Mouse (Mus musculus) embryonic facial prominence, embryonic 12.5 days (tissue): ENCODE measurements around the gene Kctd13. TPM values are rescaled to one million over a fixed set of nuclear protein-coding genes. Genes with fewer than 3 reads are reported as not detected.
A peak's percentile ranks its signal among the peaks of the same experiment; 100 is the strongest.

Source experiments
- ATAC-seq: fragments of 200-750 bp; cut with Nextera tagmentation; 2 replicates; pipeline ENCODE4 v1.8.0; 2017; ENCODE audit not compliant: insufficient number of reproducible peaks, insufficient read depth, low FRiP score, low TSS enrichment
- H3K27ac ChIP-seq: fragments of 300-500 bp; sonication (generic); 2 replicates; pipeline ENCODE4 v1.5.1; 2016; ENCODE audit warnings: mild to moderate bottlenecking
- H3K27me3 ChIP-seq: fragments of 300-500 bp; sonication (generic); 2 replicates; pipeline ENCODE4 v1.6.1; 2016; ENCODE audit warnings: mild to moderate bottlenecking, moderate library complexity
- H3K36me3 ChIP-seq: fragments of 300-500 bp; sonication (generic); 2 replicates; pipeline ENCODE4 v1.6.1; 2016; ENCODE audit warnings: mild to moderate bottlenecking
- H3K4me1 ChIP-seq: fragments of 300-500 bp; sonication (generic); 2 replicates; pipeline ENCODE4 v1.6.1; 2016
- H3K4me2 ChIP-seq: fragments of 300-500 bp; sonication (generic); replicated peaks from 2 replicates; pipeline ENCODE4 v1.6.1; 2016; ENCODE audit warnings: mild to moderate bottlenecking, moderate library complexity
- H3K4me3 ChIP-seq: fragments of 300-500 bp; sonication (generic); 2 replicates; pipeline ENCODE4 v1.5.1; 2016; ENCODE audit warnings: mild to moderate bottlenecking
- H3K9ac ChIP-seq: fragments of 300-500 bp; sonication (generic); 2 replicates; pipeline ENCODE4 v1.6.1; 2016; ENCODE audit warnings: mild to moderate bottlenecking, moderate library complexity
- H3K9me3 ChIP-seq: fragments of 300-500 bp; sonication (generic); 2 replicates; pipeline ENCODE4 v1.6.1; 2016; ENCODE audit warnings: mild to moderate bottlenecking, moderate library complexity
- WGBS: fragments of 180-500 bp; shearing (Covaris S2); methylation state at CpG from one replicate; pipeline ENCODE4 v1.1.7; 2016; 5-methylcytosine and 5-hydroxymethylcytosine counted together
- polyA plus RNA-seq: library from polyadenylated mRNA; unstranded; fragments of >200 nt; fragmentation: Nextera tagmentation; extraction: Ambion mirVana; gene quantifications from 2 replicates; pipeline ENCODE4 v1.2.1, GENCODE M21; 2016

Gene Kctd13
- polyA plus RNA-seq, 1 experiment from 2014 or later, result 20.6 TPM

- Histone ChIP-seq H3K4me2 (no peak overlapping the region; the same call in 1 of the 2 replicates), H3K36me3 (peaks cover 11% of the 10 kb centered on the region), H3K9me3 (no peaks in the 10 kb centered on the region), H3K27ac (no peak overlapping the region), H3K4me3 (no peak overlapping the region), H3K4me1 (peaks cover 10% of the 10 kb centered on the region; the same call in 1 of the 2 replicates), H3K9ac (no peak overlapping the region), H3K27me3 (peaks cover 39% of the 10 kb centered on the region)
- WGBS, result 81% methylated on average over 10 of the region's 10 CpGs
- ATAC-seq, result no peak
Measured at GRCm38 (mm10) chr7:126948626-126949025, 19.9 kb downstream of the Kctd13 start.

- H3K4me2 ChIP-seq, result peak within 1 kb of the TSS; percentile 98
- H3K9me3 ChIP-seq, result no peaks in the 10 kb centered on the region
- WGBS, result 1% methylated on average over 21 of the region's 21 CpGs
- peaks cover 39% of the 10 kb centered on the region for H3K27me3 ChIP-seq
- peaks cover 8% of the 10 kb centered on the region for H3K36me3 ChIP-seq
- 0 out of 2 replicates have a peak within 1 kb of the TSS, but pooled peaks have one; percentile 21 for H3K9ac ChIP-seq
- H3K27ac ChIP-seq, result no peak within 1 kb of the TSS
- peaks cover 10% of the 10 kb centered on the region; the same call in 1 of the 2 replicates for H3K4me1 ChIP-seq
- H3K4me3 ChIP-seq, result peak within 1 kb of the TSS; percentile 42
- ATAC-seq, result peak; percentile 64
Measured at GRCm38 (mm10) chr7:126949403-126949792, 20.7 kb downstream of the Kctd13 start, which contains the start of gene Asphd1. TSS of gene Asphd1 (minus strand) at chr7:126949582.

- H3K27ac ChIP-seq, result no peak within 1 kb of the TSS
- WGBS, result under 1% methylated on average over 42 of the region's 42 CpGs
- ATAC-seq, result peak; percentile 85
Measured at GRCm38 (mm10) chr7:126949793-126950646, 21.3 kb downstream of the Kctd13 start, which contains the start of gene Sez6l2. TSS of gene Sez6l2 (plus strand) at chr7:126950563.

GRCm38 (mm10) chr7:126950647-126951615 is 22.3 kb downstream of the Kctd13 start:
- no peak for ATAC-seq
- Histone ChIP-seq H3K36me3 (no peaks in the 10 kb centered on the region), H3K9ac (0 out of 2 replicates have a peak overlapping the region, but pooled peaks have one; percentile 1), H3K4me3 (peak overlapping the region; percentile 42), H3K4me2 (peak overlapping the region; percentile 98), H3K27me3 (peaks cover 39% of the 10 kb centered on the region), H3K4me1 (peaks cover 10% of the 10 kb centered on the region; the same call in 1 of the 2 replicates), H3K9me3 (no peaks in the 10 kb centered on the region), H3K27ac (no peak overlapping the region)
- 6% methylated on average over 26 of the region's 26 CpGs for WGBS

More at GRCm38 (mm10) chr7:126949793-126950646, 21.3 kb downstream of the Kctd13 start, which contains the start of gene Sez6l2:
- peak within 1 kb of the TSS; percentile 98 for H3K4me2 ChIP-seq
- H3K9me3 ChIP-seq, result no peaks in the 10 kb centered on the region
- H3K27me3 ChIP-seq, result peaks cover 39% of the 10 kb centered on the region
- peaks cover 10% of the 10 kb centered on the region; the same call in 1 of the 2 replicates for H3K4me1 ChIP-seq
- peak within 1 kb of the TSS; percentile 42 for H3K4me3 ChIP-seq
- H3K9ac ChIP-seq, result 0 out of 2 replicates have a peak within 1 kb of the TSS, but pooled peaks have one; percentile 21
- H3K36me3 ChIP-seq, result peaks cover 3% of the 10 kb centered on the region

GRCm38 (mm10) chr7:126951741-126952140 is 23.1 kb downstream of the Kctd13 start:
- Histone ChIP-seq H3K4me3 (no peak overlapping the region), H3K4me1 (peaks cover 10% of the 10 kb centered on the region; the same call in 1 of the 2 replicates), H3K36me3 (no peaks in the 10 kb centered on the region), H3K27ac (no peak overlapping the region), H3K9me3 (no peaks in the 10 kb centered on the region), H3K27me3 (peaks cover 39% of the 10 kb centered on the region), H3K4me2 (peak overlapping the region; percentile 19), H3K9ac (0 out of 2 replicates have a peak overlapping the region, but pooled peaks have one; percentile 1)
- 18% methylated on average over 4 of the region's 4 CpGs for WGBS
- no peak for ATAC-seq

- no peaks in the 10 kb centered on the region for H3K9me3 ChIP-seq
- no peak overlapping the region for H3K4me2 ChIP-seq
- H3K4me3 ChIP-seq, result no peak overlapping the region
- no peak overlapping the region for H3K27ac ChIP-seq
- H3K9ac ChIP-seq, result no peak overlapping the region
- H3K4me1 ChIP-seq, result peaks cover 10% of the 10 kb centered on the region; the same call in 1 of the 2 replicates
- WGBS, result 1% methylated on average over 8 of the region's 8 CpGs
- no peaks in the 10 kb centered on the region for H3K36me3 ChIP-seq
- ATAC-seq, result no peak
- H3K27me3 ChIP-seq, result peaks cover 39% of the 10 kb centered on the region
Measured at GRCm38 (mm10) chr7:126952646-126953045, 24.0 kb downstream of the Kctd13 start.

GRCm38 (mm10) chr7:126955125-126955524 is 26.4 kb downstream of the Kctd13 start:
- no peaks in the 10 kb centered on the region for H3K36me3 ChIP-seq
- H3K9ac ChIP-seq, result no peak overlapping the region
- H3K4me2 ChIP-seq, result no peak overlapping the region
- peaks cover 32% of the 10 kb centered on the region for H3K27me3 ChIP-seq
- H3K9me3 ChIP-seq, result no peaks in the 10 kb centered on the region
- no peak overlapping the region for H3K4me3 ChIP-seq
- 63% methylated on average over 3 of the region's 3 CpGs for whole genome bisulfite sequencing
- ATAC-seq, result no peak
- 0 out of 2 replicates have a peak, but pooled peaks cover 4% of the 10 kb centered on the region for H3K4me1 ChIP-seq
- H3K27ac ChIP-seq, result no peak overlapping the region

GRCm38 (mm10) chr7:126959780-126960179 is 31.1 kb downstream of the Kctd13 start:
- Histone ChIP-seq H3K27ac (no peak overlapping the region), H3K4me1 (no peaks in the 10 kb centered on the region), H3K9me3 (no peaks in the 10 kb centered on the region), H3K36me3 (no peaks in the 10 kb centered on the region), H3K27me3 (peaks cover 24% of the 10 kb centered on the region), H3K9ac (no peak overlapping the region), H3K4me2 (no peak overlapping the region), H3K4me3 (no peak overlapping the region)
- WGBS, result 73% methylated on average over 9 of the region's 9 CpGs
- ATAC-seq, result no peak

GRCm38 (mm10) chr7:126961095-126961494 is 32.4 kb downstream of the Kctd13 start:
- Histone ChIP-seq H3K9ac (no peak overlapping the region), H3K27ac (no peak overlapping the region), H3K4me1 (no peaks in the 10 kb centered on the region), H3K27me3 (peaks cover 24% of the 10 kb centered on the region), H3K36me3 (no peaks in the 10 kb centered on the region), H3K9me3 (no peaks in the 10 kb centered on the region), H3K4me3 (no peak overlapping the region), H3K4me2 (no peak overlapping the region)
- WGBS, result 84% methylated on average over 5 of the region's 5 CpGs
- ATAC-seq, result no peak

- Histone ChIP-seq H3K4me1 (no peaks in the 10 kb centered on the region), H3K36me3 (no peaks in the 10 kb centered on the region), H3K9ac (no peak overlapping the region), H3K27me3 (peaks cover 24% of the 10 kb centered on the region), H3K4me3 (no peak overlapping the region), H3K9me3 (no peaks in the 10 kb centered on the region), H3K27ac (no peak overlapping the region), H3K4me2 (no peak overlapping the region)
- ATAC-seq, result no peak
- WGBS, result 84% methylated on average over 4 of the region's 4 CpGs
Measured at GRCm38 (mm10) chr7:126961965-126962364, 33.3 kb downstream of the Kctd13 start.
